Mouse (Mus musculus) adrenal gland, postnatal 10 days (tissue): ENCODE measurements around the gene Nccrp1. TPM values are rescaled to one million over a fixed set of nuclear protein-coding genes. Genes with fewer than 3 reads are reported as not detected.
A peak's percentile ranks its signal among the peaks of the same experiment; 100 is the strongest.
"Not testable (repeated sequence)": the region's sequence is repeated elsewhere in the genome, so short reads cannot be mapped to it uniquely, and the experiment has no call there.

Experiments used
- DNase-seq: peaks from one replicate; pipeline ENCODE4 v3.0.0; 2021; ENCODE audit warnings: mixed read lengths
- microRNA-seq: library from miRNA; unstranded; fragments of <30 nt; microRNA quantifications from one replicate; pipeline ENCODE4 v1.2.0, GENCODE M21; 2021
- total RNA-seq, 2 experiments: library from RNA; stranded (reverse); gene quantifications; 2 replicates each; pipeline ENCODE4 v1.2.3; 2021

Nccrp1 gene
- total RNA-seq, 2 experiments from 2014 or later: not detected

DNA sequence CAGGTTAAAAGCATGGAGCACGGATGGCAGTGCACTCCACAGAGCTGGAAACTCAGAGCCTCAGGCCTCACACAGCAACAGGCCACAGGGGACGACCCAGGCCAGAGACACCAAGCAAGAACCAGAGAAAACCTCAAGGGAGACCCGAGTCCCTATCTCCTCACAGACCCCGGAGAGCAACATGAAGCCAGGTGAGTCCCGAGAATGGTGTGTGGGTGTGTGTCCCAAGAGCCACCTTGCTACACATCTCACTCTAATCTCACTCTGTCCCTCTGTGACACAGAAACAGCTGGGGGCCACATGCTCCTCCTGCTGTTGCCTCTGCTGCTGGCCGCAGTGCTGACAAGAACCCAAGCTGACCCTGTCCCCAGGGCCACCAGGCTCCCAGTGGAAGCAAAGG lies 24.5 kb downstream of the Nccrp1 start, which contains the start of gene Ifnl3:
Ifnl3 (plus strand) TSS at position 301 of the 400 bp plus-strand sequence.
- not testable (repeated sequence) for DNase-seq

- no peak for DNase-seq
Observed at GRCm38 (mm10) chr7:28511441-28511840, 35.6 kb downstream of the Nccrp1 start.

GRCm38 (mm10) chr7:28510405-28510974 lies 36.6 kb downstream of the Nccrp1 start, which contains the start of gene Ifnl2:
TSS of gene Ifnl2 (minus strand) at chr7:28510455.
- DNase-seq: not testable (repeated sequence)

- peak; percentile 6 for DNase-seq
Observed at GRCm38 (mm10) chr7:28509121-28509520, 37.9 kb downstream of the Nccrp1 start.

GRCm38 (mm10) chr7:28505585-28505984 lies 41.5 kb downstream of the Nccrp1 start:
- peak; percentile 68 for DNase-seq

DNA sequence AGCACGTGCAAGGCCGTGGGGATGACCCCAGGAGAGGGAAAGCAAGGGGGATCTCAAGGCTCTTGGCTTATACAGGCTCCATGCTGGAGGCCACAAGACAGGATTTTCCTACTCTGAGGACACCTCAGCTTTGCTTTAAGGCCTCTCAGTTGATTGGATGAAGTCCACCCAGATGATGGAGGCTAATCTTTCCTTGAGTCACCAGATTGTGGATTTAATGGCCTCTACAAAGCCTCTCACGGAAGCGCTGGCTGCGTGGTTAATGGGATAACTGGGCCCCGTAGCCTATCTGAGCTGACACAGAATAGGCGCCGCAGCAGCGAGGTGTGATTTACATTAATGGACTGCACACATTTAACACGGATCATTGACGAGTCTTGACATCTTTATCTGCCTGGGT lies 51.6 kb downstream of the Nccrp1 start:
- no peak for DNase-seq

Small RNAs within 50 kb of the gene (microRNA-seq; reads per million reads assigned to microRNA genes)
- 1.8 reads per million for gene Mir7049

Other genes with a start within 250 kb of the Nccrp1 start
- gene Dll3, start 245.0 kb downstream of the Nccrp1 start, total RNA-seq: under 1 TPM; 0.33 to 0.36 TPM
- 100 to 1,000 TPM; 108 to 114 TPM for gene Timm50, start 235.2 kb downstream of the Nccrp1 start, total RNA-seq
- gene Supt5, start 208.5 kb downstream of the Nccrp1 start, total RNA-seq: 100 to 1,000 TPM in 1 of 2 experiments, 10 to 100 TPM in 1; 86.6 to 103 TPM
- gene Rps16, start 196.6 kb downstream of the Nccrp1 start, total RNA-seq: 1,000 to 10,000 TPM; 1,220 to 1,241 TPM
- 10 to 100 TPM; 27.9 to 37.0 TPM for gene Plekhg2, start 174.7 kb downstream of the Nccrp1 start, total RNA-seq
- gene Zfp36, start 167.0 kb downstream of the Nccrp1 start, total RNA-seq: 10 to 100 TPM; 11.4 to 27.2 TPM
- 10 to 100 TPM; 19.8 to 25.9 TPM for gene Med29, start 154.5 kb downstream of the Nccrp1 start, total RNA-seq
- gene Paf1, start 154.3 kb downstream of the Nccrp1 start, total RNA-seq: 10 to 100 TPM; 56.5 to 59.2 TPM
- gene Gmfg, start 109.8 kb downstream of the Nccrp1 start, total RNA-seq: 10 to 100 TPM; 23.3 to 24.7 TPM
- 10 to 100 TPM in 1 of 2 experiments, 1 to 10 TPM in 1; 9.2 to 13.0 TPM for gene Lrfn1, start 95.3 kb downstream of the Nccrp1 start, total RNA-seq
- not detected for gene Ifnl2, start 36.8 kb downstream of the Nccrp1 start, total RNA-seq
- gene Ifnl3, start 24.4 kb downstream of the Nccrp1 start, total RNA-seq: not detected
- not detected for gene Sycn, start 6.4 kb downstream of the Nccrp1 start, total RNA-seq
- 10 to 100 TPM; 45.5 to 49.6 TPM for gene Samd4b, start 50.9 kb upstream of the Nccrp1 start, total RNA-seq
- gene Pak4, start 50.9 kb upstream of the Nccrp1 start, total RNA-seq: 10 to 100 TPM; 19.4 to 20.4 TPM
- gene Acp7, start 84.1 kb upstream of the Nccrp1 start, total RNA-seq: not detected
- gene Fbxo27, start 145.6 kb upstream of the Nccrp1 start, total RNA-seq: 1 to 10 TPM; 1.0 to 2.0 TPM
- gene Fbxo17, start 169.6 kb upstream of the Nccrp1 start, total RNA-seq: 1 to 10 TPM; 3.7 to 6.0 TPM
- 10 to 100 TPM; 63.8 to 72.4 TPM for gene Mrps12, start 194.6 kb upstream of the Nccrp1 start, total RNA-seq
- gene Sars2, start 194.7 kb upstream of the Nccrp1 start, total RNA-seq: 10 to 100 TPM; 17.5 to 23.7 TPM
- gene Ccer2, start 208.9 kb upstream of the Nccrp1 start, total RNA-seq: not detected
- 10 to 100 TPM; 68.8 to 74.9 TPM for gene Sirt2, start 219.5 kb upstream of the Nccrp1 start, total RNA-seq
- gene Nfkbib, start 220.3 kb upstream of the Nccrp1 start, total RNA-seq: 10 to 100 TPM; 25.1 to 25.3 TPM
- gene Rinl, start 241.7 kb upstream of the Nccrp1 start, total RNA-seq: 1 to 10 TPM; 3.7 to 4.9 TPM